Mouse (Mus musculus): ENCODE measurements around the gene Nxn.
A peak's percentile ranks its signal among the peaks of the same experiment; 100 is the strongest.

Gene Nxn

GRCm38 (mm10) chr11:76398798-76399586 lies at the start of gene Nxn:
Gene Nxn (minus strand): TSS chr11:76399140.
- DNase-seq, result peak; percentile 98

DNA sequence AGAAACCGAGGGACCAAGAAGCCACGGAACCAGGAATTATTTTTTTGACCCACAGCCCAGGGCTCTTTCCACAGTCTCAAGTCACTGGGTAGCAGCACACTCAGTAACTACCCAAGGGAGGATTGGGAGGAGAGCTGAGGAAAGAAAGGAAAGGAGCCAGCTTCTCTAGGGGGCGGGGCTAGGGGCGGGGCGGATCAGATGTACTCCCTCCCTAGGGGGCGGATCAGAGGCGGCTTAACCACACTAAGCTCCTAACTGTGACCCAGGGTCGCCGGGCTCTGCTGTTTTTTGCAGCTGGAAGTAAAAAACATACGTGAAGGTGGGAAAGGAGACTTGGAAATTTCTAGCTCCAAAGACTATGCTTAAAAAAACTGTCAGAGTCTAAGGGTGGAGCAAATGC lies 47.3 kb upstream of the Nxn start:
- peak; percentile 33 for DNase-seq

DNA sequence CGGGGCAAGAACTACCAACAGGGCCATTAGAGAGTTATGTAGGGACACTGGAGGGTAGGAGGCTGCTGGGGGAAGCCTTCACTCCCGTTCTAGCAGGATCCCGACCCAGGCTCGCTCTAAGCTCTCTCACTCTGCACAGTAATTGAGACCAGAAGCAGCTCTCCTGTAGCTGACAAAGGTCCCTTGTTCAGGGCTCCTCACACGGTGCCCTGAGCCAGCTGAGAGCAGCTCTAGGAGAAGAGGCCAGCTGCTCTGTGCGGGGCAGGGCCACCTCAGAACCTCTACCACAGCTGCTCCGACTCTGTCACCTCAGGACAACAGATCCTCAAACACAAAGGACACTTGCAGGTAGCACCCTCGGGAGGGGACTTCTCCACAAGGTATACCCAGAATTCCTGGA lies 46.5 kb upstream of the Nxn start:
- DNase-seq, result no peak

GRCm38 (mm10) chr11:76439666-76440065 lies 40.7 kb upstream of the Nxn start:
- DNase-seq, result no peak

DNA sequence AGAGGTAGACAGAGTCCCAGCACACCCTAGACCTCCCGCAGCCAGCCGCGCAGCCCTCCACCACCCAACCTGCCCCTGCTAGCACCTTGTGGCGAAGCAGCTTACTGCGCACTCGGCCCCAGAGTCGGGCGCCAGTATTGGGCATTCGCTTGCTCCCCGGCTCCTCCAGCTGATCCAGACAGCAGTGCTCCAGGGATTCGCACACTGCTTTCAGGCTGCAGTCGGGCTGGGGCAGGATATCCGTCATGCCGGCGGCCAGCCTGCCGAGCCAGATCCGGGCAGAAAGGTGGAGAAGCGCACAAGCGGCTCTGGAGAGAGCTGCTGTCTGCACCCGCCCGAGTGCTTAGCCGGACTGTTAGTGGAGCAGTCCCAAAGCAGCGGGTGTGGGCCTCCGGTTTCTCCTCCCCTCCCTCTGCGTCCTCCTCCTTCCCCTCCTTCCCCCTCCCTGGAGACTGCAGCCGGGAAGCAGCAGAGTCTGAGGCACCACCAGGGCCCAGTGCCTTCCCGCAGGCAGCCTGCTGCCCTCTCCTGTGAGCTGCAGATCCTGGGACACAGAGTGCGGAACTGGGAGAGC lies 38.0 kb upstream of the Nxn start:
- DNase-seq, result no peak

GRCm38 (mm10) chr11:76436009-76436408 lies 37.1 kb upstream of the Nxn start:
- no peak for DNase-seq

DNA sequence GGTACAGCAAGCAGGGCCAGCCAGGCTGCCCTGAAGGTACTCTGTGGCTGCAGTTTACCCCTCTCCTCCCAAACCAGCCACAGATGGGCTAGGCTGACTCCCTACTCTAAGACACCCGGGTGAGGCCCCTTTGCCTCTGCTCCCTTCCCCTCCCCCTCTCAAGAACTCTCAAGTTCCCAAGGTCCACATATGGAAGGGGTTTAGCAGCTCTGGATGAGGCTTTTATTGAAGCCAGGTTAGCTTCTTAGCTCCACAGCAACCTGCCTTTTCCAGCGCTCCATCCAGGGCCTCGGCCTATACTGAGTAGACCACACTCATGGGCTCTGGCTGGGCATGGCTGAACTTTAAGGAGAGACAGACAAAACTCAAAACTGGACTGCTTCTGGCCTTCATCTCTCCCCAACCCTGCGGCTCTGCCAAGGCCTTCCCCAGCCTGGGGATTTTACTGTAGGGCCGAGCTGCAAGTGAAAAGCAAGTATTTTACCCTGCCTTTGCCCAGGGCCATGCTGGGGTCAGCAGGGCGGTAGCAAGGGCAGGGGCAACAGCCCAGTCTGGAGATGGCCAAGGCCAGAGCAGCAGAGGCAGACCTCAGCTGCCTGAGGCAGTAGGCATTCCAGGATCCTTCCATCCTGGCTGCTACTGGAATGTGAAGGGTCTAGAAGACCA lies 31.2 kb upstream of the Nxn start:
- no peak for DNase-seq

DNA sequence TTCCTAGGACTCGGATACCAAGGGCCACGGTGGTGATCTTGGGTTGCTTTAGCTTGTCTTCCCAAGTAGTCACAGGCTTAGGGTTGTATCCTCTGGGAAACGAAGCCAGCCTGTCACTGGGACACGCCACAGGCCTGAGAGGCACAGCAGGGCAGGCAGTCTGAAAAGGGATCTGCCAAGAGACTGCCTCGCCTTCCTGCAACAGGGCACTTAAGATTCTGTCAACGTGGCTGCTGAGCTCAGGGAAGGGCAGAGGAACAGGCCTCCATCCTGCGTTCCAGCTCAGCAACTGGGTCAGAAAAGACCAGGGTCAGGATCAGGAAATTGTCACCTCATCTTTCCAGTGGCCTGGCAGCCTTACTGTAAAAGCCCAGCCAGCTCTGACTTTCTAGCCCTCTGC lies 30.6 kb upstream of the Nxn start:
- DNase-seq, result no peak

- peak; percentile 86 for DNase-seq
Observed at GRCm38 (mm10) chr11:76429046-76429445, 30.1 kb upstream of the Nxn start.

DNA sequence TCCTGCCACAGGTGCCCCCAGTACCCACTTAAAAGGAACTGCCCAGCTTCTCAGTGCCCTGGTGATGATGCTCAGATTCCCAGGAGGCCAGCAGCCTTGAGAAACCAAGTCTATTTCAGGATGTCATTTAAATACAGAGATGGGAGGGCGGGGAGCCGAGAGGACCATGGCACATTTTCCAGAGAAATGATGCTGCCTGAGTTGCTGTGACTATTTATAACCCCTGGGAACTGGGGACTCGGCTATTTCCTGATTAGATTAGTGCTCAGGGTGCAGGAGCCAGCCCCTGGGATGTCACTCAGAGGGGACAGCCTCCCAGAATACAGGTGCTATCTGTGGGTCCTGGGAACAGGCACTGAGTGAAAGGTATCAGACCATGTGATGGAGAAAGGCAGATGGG lies 28.8 kb upstream of the Nxn start:
- no peak for DNase-seq

- no peak for DNase-seq
Observed at GRCm38 (mm10) chr11:76425749-76426148, 26.8 kb upstream of the Nxn start.

DNA sequence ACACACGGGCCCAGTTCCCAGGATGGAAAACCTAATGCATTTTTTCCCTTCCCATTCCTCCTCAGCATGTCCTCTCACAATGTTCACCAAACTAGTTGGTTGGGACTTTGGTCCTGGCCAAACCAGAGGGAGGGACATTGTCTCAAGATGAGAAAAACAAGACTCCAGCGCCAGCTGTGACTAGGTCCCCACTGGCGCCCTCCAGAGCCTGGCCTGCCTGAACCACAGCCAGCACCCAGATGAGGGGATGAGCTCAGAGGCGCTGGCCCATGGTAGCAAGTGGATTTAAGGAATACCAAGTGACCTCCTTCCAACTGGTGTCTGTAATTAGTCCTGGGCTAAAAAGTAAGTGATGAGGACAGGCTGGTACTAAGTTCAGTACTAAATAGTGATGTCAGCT lies 22.0 kb upstream of the Nxn start:
- no peak for DNase-seq

GRCm38 (mm10) chr11:76419179-76419578 lies 20.2 kb upstream of the Nxn start:
- peak; percentile 68 for DNase-seq

GRCm38 (mm10) chr11:76418423-76418822 lies 19.5 kb upstream of the Nxn start:
- DNase-seq, result no peak

DNA sequence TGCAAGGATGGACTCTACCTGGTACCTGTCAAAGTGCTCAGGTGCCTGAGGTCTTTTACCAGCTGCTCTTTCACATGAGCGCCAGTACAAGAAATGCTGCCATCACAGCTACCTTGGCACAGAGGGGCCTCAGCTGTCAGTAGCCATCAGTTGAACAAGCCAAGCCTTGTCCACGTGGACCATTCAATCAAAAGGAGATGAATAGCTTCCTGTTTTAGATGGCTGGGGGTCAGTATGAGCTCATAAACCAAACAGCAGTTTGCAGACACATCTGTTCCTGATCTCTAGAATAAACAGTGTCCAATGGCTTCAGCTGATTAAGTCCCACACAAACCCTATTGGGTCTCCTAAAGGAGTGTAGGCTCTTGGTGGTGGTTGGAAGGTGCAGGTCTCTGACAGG lies 17.0 kb upstream of the Nxn start:
- no peak for DNase-seq

DNA sequence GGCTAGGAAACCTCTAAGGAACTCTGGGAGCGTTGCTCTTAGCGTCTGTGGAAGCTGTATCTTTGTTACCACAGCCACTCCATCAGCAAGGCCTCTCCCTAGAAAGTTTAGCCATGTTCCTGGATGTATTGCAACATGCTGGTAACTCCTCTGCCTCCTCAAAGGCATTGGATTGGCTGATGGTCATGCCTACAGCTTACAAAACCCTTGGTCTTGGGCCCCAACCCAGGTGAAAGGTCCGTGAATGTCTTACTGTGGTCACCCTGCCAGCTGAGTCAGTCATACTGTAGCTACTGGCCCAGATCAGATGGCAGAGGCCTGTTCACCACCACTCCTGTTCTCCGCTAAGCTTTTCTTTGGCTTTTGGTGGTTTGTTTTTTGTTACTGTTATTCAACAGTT lies 16.1 kb upstream of the Nxn start:
- DNase-seq, result no peak

- DNase-seq, result no peak
Observed at GRCm38 (mm10) chr11:76413202-76413601, 14.3 kb upstream of the Nxn start.

DNA sequence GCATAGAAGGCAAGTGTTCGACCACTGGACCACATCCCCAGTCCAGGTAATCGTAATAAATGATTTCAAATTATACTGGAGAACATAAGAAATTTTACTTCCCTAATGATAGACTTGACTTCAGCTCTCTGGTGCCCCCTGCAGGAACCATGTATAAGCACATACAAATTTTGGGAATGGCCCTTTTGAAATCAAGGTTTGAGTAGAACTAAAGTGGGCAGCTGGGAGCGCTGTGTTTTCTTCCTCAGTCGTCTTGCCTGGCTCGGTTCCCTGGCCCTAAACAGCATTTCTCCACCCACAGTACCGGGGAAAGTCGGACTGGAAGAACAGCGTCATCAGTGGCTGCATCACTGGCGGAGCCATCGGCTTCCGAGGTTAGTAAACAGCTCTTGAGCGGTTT lies 11.9 kb upstream of the Nxn start:
- DNase-seq, result peak; percentile 83

DNA sequence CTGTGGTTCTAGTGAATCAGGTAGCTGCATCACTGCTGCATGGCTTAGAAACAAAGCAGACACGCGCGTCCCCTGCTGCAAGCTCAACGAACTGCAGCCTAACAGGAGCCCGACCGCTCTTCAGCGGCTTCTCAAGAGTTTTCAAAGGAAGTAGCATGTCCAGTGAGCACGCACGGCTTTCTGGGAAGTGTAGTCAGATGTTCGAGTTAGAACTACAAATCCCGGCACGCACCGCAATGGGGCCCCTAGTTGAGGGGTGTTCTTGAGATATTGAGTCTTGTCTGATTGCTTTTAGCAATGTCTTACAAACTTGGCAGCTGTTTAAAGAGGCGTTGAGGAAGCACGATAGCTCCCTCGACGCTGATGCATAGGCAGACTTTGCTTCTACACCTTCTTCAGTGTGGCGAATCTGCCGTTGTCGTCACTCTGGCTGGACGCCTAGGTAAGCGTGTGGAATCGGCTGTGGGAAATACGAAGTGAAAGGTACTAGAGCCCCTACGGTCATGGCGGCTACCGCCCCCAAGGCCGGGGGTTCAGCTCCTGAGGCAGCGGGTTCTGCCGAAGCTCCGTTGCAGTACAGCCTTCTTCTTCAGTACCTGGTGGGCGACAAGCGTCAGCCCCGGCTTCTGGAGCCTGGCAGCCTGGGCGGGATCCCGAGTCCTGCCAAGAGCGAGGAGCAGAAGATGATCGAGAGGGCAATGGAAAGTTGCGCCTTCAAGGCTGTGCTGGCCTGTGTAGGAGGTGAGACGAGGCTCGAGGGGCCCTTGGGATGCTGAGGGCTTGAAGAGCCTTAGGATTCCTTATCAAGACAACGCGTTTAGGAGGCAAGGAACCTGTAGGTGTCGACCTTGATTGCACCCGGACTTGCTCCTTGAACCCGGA lies 8.0 kb upstream of the Nxn start, which contains the start of gene Timm22:
Gene Timm22 (plus strand): TSS at position 251 of the 882 bp plus-strand sequence.
- DNase-seq, result peak; percentile 98

DNA sequence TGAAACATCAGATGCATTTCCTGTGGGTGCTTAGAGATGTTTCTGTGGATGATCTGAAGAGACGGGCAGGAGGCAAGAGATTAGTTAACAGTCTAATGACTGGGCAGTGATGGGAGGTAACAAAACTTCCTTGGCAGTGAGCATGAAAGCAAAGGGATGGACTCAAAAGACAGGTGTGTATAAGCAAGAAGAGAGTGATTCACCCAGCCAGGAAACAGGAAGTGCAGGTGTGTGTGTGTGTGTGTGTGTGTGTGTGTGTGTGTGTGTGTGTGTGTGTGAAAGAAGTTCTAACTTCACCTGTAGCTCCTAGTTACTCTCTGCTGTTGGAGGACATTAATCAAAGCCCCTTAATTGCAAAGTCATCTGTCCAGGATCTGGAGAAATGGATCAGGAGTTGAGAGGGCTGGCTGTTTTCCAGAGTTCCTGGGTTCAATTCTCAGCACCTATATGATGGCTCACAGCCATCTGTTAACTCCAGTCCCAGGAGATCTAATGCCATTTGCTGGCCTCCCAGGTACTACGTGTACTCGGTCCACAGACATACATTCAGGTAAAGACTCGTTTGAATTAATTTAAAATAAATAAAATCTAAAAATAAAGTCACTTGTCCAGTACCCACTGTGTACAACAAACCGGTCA lies 6.8 kb upstream of the Nxn start:
- peak; percentile 45 for DNase-seq

DNA sequence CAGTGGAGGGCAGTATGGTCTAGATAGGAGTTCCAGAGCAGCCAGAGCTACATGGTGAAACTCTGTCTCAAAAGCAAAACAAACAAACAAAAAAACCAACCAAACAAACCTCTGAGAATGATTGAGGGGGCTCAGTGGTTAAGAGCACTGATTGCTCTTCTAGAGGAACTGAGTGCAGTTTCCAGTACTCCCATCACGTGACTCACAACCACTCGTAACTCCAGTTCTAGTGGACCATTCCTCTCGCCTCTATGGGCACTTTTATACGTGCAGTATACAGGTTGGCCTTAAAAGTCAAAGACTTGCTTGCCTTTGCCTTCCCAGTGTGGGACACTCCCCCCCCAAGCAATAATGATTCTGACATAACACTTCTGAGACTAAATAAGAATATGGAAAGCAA lies 6.2 kb upstream of the Nxn start:
- no peak for DNase-seq

GRCm38 (mm10) chr11:76401398-76401797 lies 2.5 kb upstream of the Nxn start:
- no peak for DNase-seq
